Mouse (Mus musculus) heart, adult 2 months (tissue): ENCODE results near the gene Lrrc25. TPM values are rescaled to one million over a fixed set of nuclear protein-coding genes. Genes with fewer than 3 reads are reported as not detected.
A peak's percentile ranks its signal among the peaks of the same experiment; 100 is the strongest.

ENCODE experiments used
- DNase-seq, 2 experiments: peaks; one replicate each; pipeline ENCODE4 v3.0.0; 2021
- H3K27ac ChIP-seq: fragments of 200-600 bp; 2 replicates; pipeline ENCODE4 v1.8.1; 2022
- H3K27me3 ChIP-seq: fragments of 200-500 bp; 2 replicates; pipeline ENCODE4 v1.6.1; 2012; ENCODE audit warnings: mild to moderate bottlenecking, low read length, inconsistent platforms, mixed read lengths; ENCODE audit not compliant: control insufficient read depth, insufficient read depth
- H3K36me3 ChIP-seq: fragments of 200-500 bp; 2 replicates; pipeline ENCODE4 v1.6.1; 2012; ENCODE audit warnings: low read length, inconsistent platforms; ENCODE audit not compliant: control insufficient read depth, insufficient read depth
- H3K4me1 ChIP-seq: fragments of 200-500 bp; 2 replicates; pipeline ENCODE4 v1.6.1; 2011; ENCODE audit warnings: low read length; ENCODE audit not compliant: control insufficient read depth, insufficient read depth
- H3K4me3 ChIP-seq: fragments of 200-600 bp; 2 replicates; pipeline ENCODE4 v1.8.1; 2022
- H3K79me2 ChIP-seq: fragments of 200-500 bp; replicated peaks from 2 replicates; pipeline ENCODE4 v1.6.1; 2012; ENCODE audit warnings: mild to moderate bottlenecking, inconsistent platforms, low read length, moderate library complexity, mixed read lengths; ENCODE audit not compliant: control insufficient read depth, insufficient read depth
- H3K9ac ChIP-seq: fragments of 200-500 bp; 2 replicates; pipeline ENCODE4 v1.6.1; 2012; ENCODE audit warnings: low read depth, mild to moderate bottlenecking, control low read depth, inconsistent platforms, low read length, mixed read lengths
- CTCF ChIP-seq: fragments of 200-600 bp; IDR thresholded peaks from 2 replicates; pipeline ENCODE4 v1.8.1; 2022; ENCODE audit warnings: antibody characterized with exemption, mild to moderate bottlenecking, moderate library complexity
- EP300 ChIP-seq: fragments of 200-500 bp; IDR thresholded peaks from 2 replicates; pipeline ENCODE4 v1.6.1; 2011; ENCODE audit warnings: low read depth, low read length, control low read depth; ENCODE audit not compliant: insufficient read depth
- POLR2A ChIP-seq: fragments of 200-500 bp; IDR thresholded peaks from 2 replicates; pipeline ENCODE4 v1.6.1; 2011; ENCODE audit warnings: mild to moderate bottlenecking, low read depth, low read length, control low read depth; ENCODE audit not compliant: insufficient read depth
- WGBS: fragments of 180-500 bp; shearing (Covaris S2); methylation state at CpG from one replicate; pipeline ENCODE4 v1.1.7; 2018; 5-methylcytosine and 5-hydroxymethylcytosine counted together
- intact Hi-C: fragments of 180-260 bp; cut with DNase I; formaldehyde crosslinking; loops from one replicate; pipeline ENCODE4 v1.15.1; 2025
- polyA plus RNA-seq: library from polyadenylated mRNA; depleted of rRNA; stranded (reverse); fragments of >200 nt; gene quantifications from 2 replicates; pipeline ENCODE4 v1.2.3, GENCODE M21; 2012
- total RNA-seq, 2 experiments: library from RNA; stranded (reverse); gene quantifications; 2 replicates each; pipeline ENCODE4 v1.2.3; 2021

The Lrrc25 gene
- total and polyA plus RNA-seq, 3 experiments: 1.6 to 4.5 (median 1.8) TPM

DNA sequence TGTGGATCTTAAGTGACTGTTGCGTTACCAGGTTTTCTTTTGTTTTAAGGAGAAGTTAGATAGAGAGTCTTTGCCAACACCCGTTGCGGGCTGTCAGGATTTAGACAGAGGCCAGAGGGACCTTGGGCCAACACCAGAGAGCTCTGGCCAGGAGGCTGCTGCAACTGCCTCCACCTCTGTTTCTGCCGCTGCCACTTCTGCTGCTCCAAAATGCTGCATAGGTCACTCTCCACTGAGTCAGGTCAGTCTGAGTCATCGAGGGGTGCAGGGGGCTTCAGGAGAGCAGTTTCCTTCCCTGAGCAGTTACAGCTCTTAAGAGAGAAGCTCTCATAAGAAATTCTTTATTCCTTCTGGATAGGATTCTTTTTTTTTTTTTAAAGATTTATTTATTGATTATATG lies 11.1 kb downstream of the Lrrc25 start:
- no peak overlapping the region for H3K27ac ChIP-seq
- no peak for TF ChIP-seq POLR2A
- no peak for TF ChIP-seq CTCF
- TF ChIP-seq EP300: no peak
- WGBS: 70% methylated on average over 5 of the region's 5 CpGs
- intact Hi-C loops: no loop called here
- peaks cover 4% of the 10 kb centered on the region; the same call in 1 of the 2 replicates for H3K4me1 ChIP-seq
- no peaks in the 10 kb centered on the region for H3K27me3 ChIP-seq
- H3K9ac ChIP-seq: no peak overlapping the region
- DNase-seq: no peak
- no peaks in the 10 kb centered on the region for H3K36me3 ChIP-seq
- H3K4me3 ChIP-seq: no peak overlapping the region
- H3K79me2 ChIP-seq: no peaks in the 10 kb centered on the region

DNA sequence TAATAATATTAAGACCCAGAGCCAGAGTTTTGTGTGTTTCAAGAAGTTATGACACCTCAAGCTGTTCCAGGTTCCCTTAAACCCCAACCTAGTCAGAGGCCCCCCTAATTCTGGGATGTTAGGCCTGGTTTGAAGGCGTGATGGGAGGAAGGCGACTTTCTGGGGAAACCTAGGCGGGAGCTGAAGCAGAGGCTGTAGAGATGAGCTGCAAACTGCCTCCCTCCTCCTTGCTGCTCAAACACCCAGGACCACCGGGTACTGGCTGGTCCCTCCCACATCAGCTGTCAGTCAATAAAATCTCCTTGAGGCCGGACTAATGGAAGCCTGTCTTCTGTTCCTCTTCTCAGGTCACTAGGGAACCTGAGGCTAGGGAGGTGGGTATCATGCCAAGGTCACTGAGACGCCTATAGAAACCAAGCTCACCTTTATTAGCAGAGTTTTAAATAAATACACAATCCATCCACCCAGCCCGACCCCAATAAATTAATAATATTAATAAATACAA lies 13.1 kb downstream of the Lrrc25 start:
- 65% methylated on average over 7 of the region's 7 CpGs for WGBS
- TF ChIP-seq POLR2A (no peak), CTCF (no peak), EP300 (no peak)
- intact Hi-C loops: loop anchor here (1.0 to 2.0 kb wide), 3 partner anchors 16 to 72 kb away; no protein-coding TSS in a partner anchor
- no peaks in the 10 kb centered on the region for H3K27me3 ChIP-seq
- no peak for DNase-seq
- H3K27ac ChIP-seq: no peak overlapping the region; the same call in 1 of the 2 replicates
- no peaks in the 10 kb centered on the region for H3K79me2 ChIP-seq
- H3K9ac ChIP-seq: no peak overlapping the region
- no peaks in the 10 kb centered on the region for H3K36me3 ChIP-seq
- H3K4me1 ChIP-seq: peaks cover 6% of the 10 kb centered on the region
- peak overlapping the region; percentile 76 for H3K4me3 ChIP-seq

DNA sequence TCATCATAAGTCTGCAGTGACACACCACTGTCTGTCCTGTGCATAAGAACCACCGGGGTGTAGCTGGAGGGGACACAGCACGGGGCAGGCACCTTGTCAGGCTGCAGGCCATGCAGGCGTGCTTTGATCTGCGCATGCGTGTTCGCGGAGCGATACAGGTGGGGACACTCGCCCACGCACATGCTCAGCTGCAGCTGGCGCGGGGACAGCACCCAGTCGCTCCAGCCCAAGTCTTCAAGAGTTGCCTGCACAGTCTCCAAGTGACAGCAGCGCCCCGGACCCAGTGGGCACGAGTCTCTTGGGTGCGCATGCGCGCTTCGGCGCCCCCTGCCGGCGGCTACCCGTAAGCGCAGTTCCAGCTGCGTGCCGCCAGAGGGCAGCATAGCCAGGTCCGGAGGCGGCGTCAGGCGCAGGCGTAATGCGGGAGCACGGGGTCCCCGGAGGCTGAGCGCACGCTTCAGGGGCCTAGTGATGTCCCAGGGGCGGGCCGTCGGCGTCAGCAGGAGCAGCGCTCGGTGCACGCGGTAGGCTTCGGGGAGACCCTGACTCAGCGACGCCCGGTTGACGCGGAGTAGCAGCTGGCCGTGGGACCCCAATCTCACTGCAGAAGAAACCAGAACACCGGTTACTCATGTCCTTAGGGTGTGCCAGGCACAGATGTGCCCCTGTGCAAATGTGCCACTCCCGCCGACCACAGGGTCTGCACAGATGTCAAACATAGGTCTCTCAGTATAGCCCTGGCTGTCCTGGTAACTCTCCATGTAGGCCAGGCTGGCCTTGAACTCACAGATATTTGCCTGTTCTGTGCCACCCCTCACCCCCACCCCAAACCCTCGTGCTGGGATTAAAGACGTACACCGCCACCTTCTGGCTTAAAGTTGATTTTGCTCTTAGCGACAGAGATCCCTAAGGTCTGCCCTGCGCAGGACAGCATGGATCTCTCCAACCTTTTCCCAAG lies 13.9 kb downstream of the Lrrc25 start:
- H3K4me1 ChIP-seq: peaks cover 11% of the 10 kb centered on the region
- peak overlapping the region; percentile 83 for H3K27ac ChIP-seq
- peak overlapping the region; percentile 71 for H3K9ac ChIP-seq
- TF ChIP-seq POLR2A (peak; percentile 35), EP300 (peak; percentile 90; the same call in 1 of the 2 replicates), CTCF (peak; percentile 99)
- no peaks in the 10 kb centered on the region for H3K27me3 ChIP-seq
- H3K79me2 ChIP-seq: no peaks in the 10 kb centered on the region
- DNase-seq: peak; percentile 92 to 95
- H3K4me3 ChIP-seq: peak overlapping the region; percentile 76
- 2% methylated on average over 60 of the region's 60 CpGs for WGBS
- no peaks in the 10 kb centered on the region for H3K36me3 ChIP-seq
- intact Hi-C loops: loop anchor here (1.0 to 2.0 kb wide), 3 partner anchors 17 to 71 kb away; no protein-coding TSS in a partner anchor

DNA sequence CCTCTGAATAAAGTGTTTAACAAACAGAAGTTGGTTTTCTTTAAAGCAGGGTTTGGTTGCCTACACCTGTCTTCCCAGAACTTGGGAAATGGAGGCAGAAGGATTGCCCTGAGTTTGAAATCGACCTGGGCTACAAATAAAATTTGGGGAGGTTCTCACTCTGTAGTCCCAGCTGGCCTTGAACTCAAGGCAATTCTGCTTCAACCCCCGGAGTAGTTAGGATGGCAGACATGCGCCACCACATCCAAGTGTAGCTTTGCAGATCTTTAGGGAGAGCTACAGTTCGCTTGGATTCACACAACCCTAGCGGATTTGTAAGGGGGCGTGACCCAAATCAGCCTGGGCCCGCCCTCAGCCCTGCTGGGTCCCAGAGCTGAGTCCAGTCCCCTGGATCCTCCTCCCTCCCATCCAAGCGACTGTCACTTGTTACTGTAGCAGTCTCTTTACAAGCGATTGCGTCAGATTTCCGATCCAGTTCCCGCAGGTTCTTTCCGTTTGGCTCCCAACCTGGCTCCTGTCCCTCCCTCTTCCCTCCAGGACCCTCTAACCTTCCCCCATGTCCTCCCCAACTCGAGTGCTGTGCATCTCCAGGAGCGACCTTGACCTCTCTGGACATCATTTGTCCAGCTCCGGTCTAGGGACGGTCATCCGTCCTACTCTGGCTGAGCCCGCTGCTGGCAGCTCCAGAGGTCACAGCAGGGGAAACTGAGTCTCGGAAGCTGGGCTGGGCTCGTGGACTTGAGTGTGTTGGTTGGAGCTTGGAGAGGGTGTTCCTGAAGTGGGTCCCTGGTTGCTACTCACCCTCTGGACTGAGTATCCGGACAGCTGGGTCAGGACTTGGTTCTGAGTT lies 14.8 kb downstream of the Lrrc25 start:
- intact Hi-C loops: no loop called here
- TF ChIP-seq EP300 (no peak), POLR2A (no peak), CTCF (no peak)
- no peak overlapping the region for H3K9ac ChIP-seq
- H3K27me3 ChIP-seq: no peaks in the 10 kb centered on the region
- no peak overlapping the region; the same call in 1 of the 2 replicates for H3K4me3 ChIP-seq
- peak; percentile 71 to 75 for DNase-seq
- H3K79me2 ChIP-seq: no peaks in the 10 kb centered on the region
- no peaks in the 10 kb centered on the region for H3K36me3 ChIP-seq
- 16% methylated on average over 22 of the region's 22 CpGs for WGBS
- H3K27ac ChIP-seq: peak overlapping the region; percentile 83
- H3K4me1 ChIP-seq: peaks cover 14% of the 10 kb centered on the region

DNA sequence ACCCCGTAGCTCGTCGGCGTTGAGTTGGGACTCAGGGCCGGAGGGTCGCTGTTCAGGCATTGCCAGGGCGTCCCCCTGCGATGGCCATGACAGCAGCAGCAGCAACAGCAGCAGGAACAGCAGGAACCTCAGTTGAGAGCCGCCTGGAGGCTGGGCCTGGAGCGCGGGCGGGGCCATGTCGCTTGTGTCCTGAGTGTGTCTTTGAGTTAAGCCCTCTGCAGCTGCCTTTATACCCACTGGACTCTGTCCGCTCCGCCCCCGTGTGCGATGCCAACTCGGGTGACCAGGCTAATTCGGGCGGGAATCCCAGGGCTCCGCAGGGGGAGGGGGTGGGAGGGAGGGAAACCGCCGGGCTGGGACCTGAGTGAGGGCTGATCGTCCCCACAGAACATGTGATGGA lies 15.5 kb downstream of the Lrrc25 start:
- H3K27me3 ChIP-seq: no peaks in the 10 kb centered on the region
- DNase-seq: peak; percentile 58 to 63
- TF ChIP-seq POLR2A: peak; percentile 45; the same call in 1 of the 2 replicates
- TF ChIP-seq EP300: no peak
- H3K4me1 ChIP-seq: peaks cover 14% of the 10 kb centered on the region
- H3K27ac ChIP-seq: peak overlapping the region; percentile 20; the same call in 1 of the 2 replicates
- 16% methylated on average over 24 of the region's 24 CpGs for WGBS
- H3K79me2 ChIP-seq: no peaks in the 10 kb centered on the region
- H3K4me3 ChIP-seq: no peak overlapping the region
- intact Hi-C loops: no loop called here
- H3K36me3 ChIP-seq: no peaks in the 10 kb centered on the region
- no peak overlapping the region for H3K9ac ChIP-seq
